Mouse (Mus musculus): Measurements from ENCODE around the gene Sdhaf1. TPM values are rescaled to one million over a fixed set of nuclear protein-coding genes. Genes with fewer than 3 reads are reported as not detected.

Sdhaf1 gene
- polyA plus RNA-seq, 1 experiment from 2014 or later = 20.0 TPM

GRCm38 (mm10) chr7:30300914-30301313 is 22.8 kb downstream of the Sdhaf1 start:
- Histone ChIP-seq H3K9ac (replicated peaks; ENCODE audit: low read depth) (no peak overlapping the region), H3K4me2 (replicated peaks; ENCODE audit: low read depth, low read length) (no peak overlapping the region), H3K4me3 (ENCODE audit: low read depth, low read length) (no peak overlapping the region), H3K9me3 (ENCODE audit: low read length) (no peaks in the 10 kb centered on the region), H3K36me3 (ENCODE audit: insufficient read depth, low read length) (no peaks in the 10 kb centered on the region), H3K27ac (ENCODE audit: low read length) (no peak overlapping the region), H3K27me3 (replicated peaks; ENCODE audit: insufficient read depth, low read length) (no peaks in the 10 kb centered on the region), H3K4me1 (ENCODE audit: insufficient read depth, low read depth, low read length) (no peaks in the 10 kb centered on the region)
- no peak for TF ChIP-seq EP300 (IDR thresholded peaks at IDR 0.05)
- peak; percentile 71 for TF ChIP-seq CTCF (IDR thresholded peaks at IDR 0.05)
- ATAC-seq (no peak), DNase-seq (ENCODE audit: low spot score) (peak; percentile 40)
- WGBS = 42% methylated on average over 3 of the region's 3 CpGs

GRCm38 (mm10) chr7:30297266-30297665 is 26.4 kb downstream of the Sdhaf1 start:
- Histone ChIP-seq H3K4me3 (ENCODE audit: low read depth, low read length) (no peak overlapping the region), H3K27ac (ENCODE audit: low read length) (no peak overlapping the region), H3K27me3 (replicated peaks; ENCODE audit: insufficient read depth, low read length) (no peaks in the 10 kb centered on the region), H3K36me3 (ENCODE audit: insufficient read depth, low read length) (no peaks in the 10 kb centered on the region), H3K9ac (replicated peaks; ENCODE audit: low read depth) (no peak overlapping the region), H3K4me1 (ENCODE audit: insufficient read depth, low read depth, low read length) (no peaks in the 10 kb centered on the region), H3K4me2 (replicated peaks; ENCODE audit: low read depth, low read length) (no peak overlapping the region), H3K9me3 (ENCODE audit: low read length) (no peaks in the 10 kb centered on the region)
- WGBS = 83% methylated on average over 16 of the region's 16 CpGs
- no peak for ATAC-seq
- TF ChIP-seq EP300 (IDR thresholded peaks at IDR 0.05) (no peak), CTCF (IDR thresholded peaks at IDR 0.05) (no peak)
- no peak for DNase-seq (ENCODE audit: low spot score)

GRCm38 (mm10) chr7:30296816-30297215 is 26.9 kb downstream of the Sdhaf1 start:
- no peak for TF ChIP-seq CTCF (IDR thresholded peaks at IDR 0.05)
- TF ChIP-seq EP300 (IDR thresholded peaks at IDR 0.05) = no peak
- H3K36me3 ChIP-seq (ENCODE audit: insufficient read depth, low read length) = no peaks in the 10 kb centered on the region
- DNase-seq (ENCODE audit: low spot score) (no peak), ATAC-seq (no peak)
- H3K4me1 ChIP-seq (ENCODE audit: insufficient read depth, low read depth, low read length) = no peaks in the 10 kb centered on the region
- no peaks in the 10 kb centered on the region for H3K27me3 ChIP-seq (replicated peaks; ENCODE audit: insufficient read depth, low read length)
- no peak overlapping the region for H3K27ac ChIP-seq (ENCODE audit: low read length)
- 85% methylated on average over 15 of the region's 15 CpGs for WGBS
- no peaks in the 10 kb centered on the region for H3K9me3 ChIP-seq (ENCODE audit: low read length)
- no peak overlapping the region for H3K4me2 ChIP-seq (replicated peaks; ENCODE audit: low read depth, low read length)
- H3K4me3 ChIP-seq (ENCODE audit: low read depth, low read length) = no peak overlapping the region
- no peak overlapping the region for H3K9ac ChIP-seq (replicated peaks; ENCODE audit: low read depth)

GRCm38 (mm10) chr7:30295103-30295502 is 28.6 kb downstream of the Sdhaf1 start:
- Histone ChIP-seq H3K36me3 (ENCODE audit: insufficient read depth, low read length) (no peaks in the 10 kb centered on the region), H3K9me3 (ENCODE audit: low read length) (no peaks in the 10 kb centered on the region), H3K9ac (replicated peaks; ENCODE audit: low read depth) (no peak overlapping the region), H3K4me1 (ENCODE audit: insufficient read depth, low read depth, low read length) (no peaks in the 10 kb centered on the region), H3K4me2 (replicated peaks; ENCODE audit: low read depth, low read length) (no peak overlapping the region), H3K4me3 (ENCODE audit: low read depth, low read length) (no peak overlapping the region), H3K27me3 (replicated peaks; ENCODE audit: insufficient read depth, low read length) (no peaks in the 10 kb centered on the region), H3K27ac (ENCODE audit: low read length) (no peak overlapping the region)
- WGBS = 39% methylated on average over 10 of the region's 10 CpGs
- no peak for TF ChIP-seq EP300 (IDR thresholded peaks at IDR 0.05)
- no peak for TF ChIP-seq CTCF (IDR thresholded peaks at IDR 0.05)
- DNase-seq (ENCODE audit: low spot score) = peak; percentile 68
- peak; percentile 80 for ATAC-seq

- H3K9ac ChIP-seq (replicated peaks; ENCODE audit: low read depth) = no peak overlapping the region
- H3K27me3 ChIP-seq (replicated peaks; ENCODE audit: insufficient read depth, low read length) = no peaks in the 10 kb centered on the region
- ATAC-seq = no peak
- no peak for TF ChIP-seq CTCF (IDR thresholded peaks at IDR 0.05)
- no peak for TF ChIP-seq EP300 (IDR thresholded peaks at IDR 0.05)
- DNase-seq (ENCODE audit: low spot score) = no peak
- H3K27ac ChIP-seq (ENCODE audit: low read length) = no peak overlapping the region
- H3K4me1 ChIP-seq (ENCODE audit: insufficient read depth, low read depth, low read length) = no peaks in the 10 kb centered on the region
- no peak overlapping the region for H3K4me3 ChIP-seq (ENCODE audit: low read depth, low read length)
- 83% methylated on average over 5 of the region's 5 CpGs for WGBS
- H3K4me2 ChIP-seq (replicated peaks; ENCODE audit: low read depth, low read length) = no peak overlapping the region
- H3K36me3 ChIP-seq (ENCODE audit: insufficient read depth, low read length) = no peaks in the 10 kb centered on the region
- H3K9me3 ChIP-seq (ENCODE audit: low read length) = no peaks in the 10 kb centered on the region
These were observed 29.4 kb downstream of the Sdhaf1 start for GRCm38 (mm10) chr7:30294296-30294695.

- H3K36me3 ChIP-seq (ENCODE audit: insufficient read depth, low read length) = no peaks in the 10 kb centered on the region
These were observed 29.9 kb downstream of the Sdhaf1 start for GRCm38 (mm10) chr7:30293795-30294194.

More at GRCm38 (mm10) chr7:30293795-30294194, 29.9 kb downstream of the Sdhaf1 start:
- H3K4me3 ChIP-seq (ENCODE audit: low read depth, low read length) = no peak overlapping the region
- no peak for ATAC-seq
- H3K4me2 ChIP-seq (replicated peaks; ENCODE audit: low read depth, low read length) = no peak overlapping the region
- no peaks in the 10 kb centered on the region for H3K4me1 ChIP-seq (ENCODE audit: insufficient read depth, low read depth, low read length)
- 79% methylated on average over 13 of the region's 13 CpGs for WGBS
- no peak overlapping the region for H3K9ac ChIP-seq (replicated peaks; ENCODE audit: low read depth)
- H3K27me3 ChIP-seq (replicated peaks; ENCODE audit: insufficient read depth, low read length) = no peaks in the 10 kb centered on the region
- TF ChIP-seq CTCF (IDR thresholded peaks at IDR 0.05) (no peak), EP300 (IDR thresholded peaks at IDR 0.05) (no peak)
- H3K9me3 ChIP-seq (ENCODE audit: low read length) = no peaks in the 10 kb centered on the region
- H3K27ac ChIP-seq (ENCODE audit: low read length) = no peak overlapping the region
- no peak for DNase-seq (ENCODE audit: low spot score)
